Mouse (Mus musculus) lung, postnatal 0 days (tissue): ENCODE data around the gene Pold3.

Experiments
- CTCF ChIP-seq: IDR thresholded peaks from 2 replicates; pipeline ENCODE4 v1.5.1; 2016; ENCODE audit warnings: antibody characterized with exemption, mild to moderate bottlenecking
- EP300 ChIP-seq: IDR thresholded peaks from 2 replicates; pipeline ENCODE4 v1.6.1; 2016; ENCODE audit warnings: antibody characterized with exemption, mild to moderate bottlenecking, control low read depth

DNA sequence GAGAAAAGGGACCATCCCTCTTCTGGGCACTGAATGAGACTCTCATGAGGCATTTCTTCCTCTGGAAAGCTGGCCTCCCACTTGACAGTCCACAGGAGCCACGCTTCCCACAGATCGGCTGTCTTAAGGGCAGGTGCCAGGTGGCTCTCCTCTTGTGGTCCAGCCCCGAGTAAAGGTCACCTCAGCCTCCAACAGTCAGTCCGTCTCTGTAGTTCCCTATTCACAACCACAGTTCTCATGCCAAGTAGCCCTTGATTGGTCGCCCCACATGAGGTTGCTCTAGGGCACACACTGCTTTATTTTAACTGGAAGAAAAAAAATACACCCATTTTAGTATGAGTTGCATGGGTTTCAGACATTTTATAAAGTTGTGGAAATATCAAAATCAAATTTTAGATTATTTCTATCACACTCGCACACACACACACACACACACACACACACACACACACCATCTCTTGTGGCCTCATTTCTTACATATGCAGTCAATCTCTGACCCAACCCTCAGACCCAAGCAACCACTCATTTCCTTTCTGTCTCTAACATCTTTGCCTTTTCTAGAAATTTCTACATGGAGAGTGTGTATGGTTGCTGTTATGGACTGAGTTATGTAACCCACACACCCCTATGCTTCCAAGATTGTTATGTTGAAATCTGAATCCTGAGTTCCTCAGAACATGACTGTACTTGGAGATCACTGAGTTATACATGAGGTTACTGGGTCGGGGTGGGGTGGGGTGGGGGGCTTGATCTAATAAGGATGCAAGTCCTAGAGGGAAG is 7.1 kb upstream of the Pold3 start:
- TF ChIP-seq EP300 (no peak), CTCF (no peak)
